Mouse (Mus musculus): ENCODE data around the gene Aicda.

DNA sequence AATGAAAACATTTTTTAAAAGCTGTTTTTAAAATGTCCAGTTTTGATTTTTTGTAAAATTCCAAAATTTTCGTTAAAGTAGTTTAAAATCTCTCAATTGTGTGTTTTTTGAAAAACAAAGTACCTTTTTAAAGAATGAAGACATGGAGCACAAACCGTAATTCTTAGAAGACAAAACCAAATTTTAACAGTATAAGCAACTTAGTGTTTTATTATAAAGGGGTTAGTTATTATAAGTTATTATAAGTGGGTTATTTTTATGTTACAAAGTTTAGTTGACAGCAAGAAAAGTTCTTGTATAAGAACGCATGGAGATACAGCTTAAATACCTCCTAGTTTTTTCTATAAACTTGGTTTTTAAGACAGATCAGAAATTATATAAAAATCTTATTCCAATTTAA is 48.0 kb downstream of the Aicda start:
- TF ChIP-seq TCF3 (IDR thresholded peaks at IDR 0.05; ENCODE audit: insufficient read length, low read depth): no peak
- TF ChIP-seq MYOD1 (IDR thresholded peaks at IDR 0.05; ENCODE audit: control insufficient read depth in 1 of 3, insufficient read length in 2 of 3, low read depth in 2 of 3): no peak
- TF ChIP-seq POLR2A (IDR thresholded peaks at IDR 0.05; ENCODE audit: insufficient read length, low read depth): no peak
- TF ChIP-seq E2F4 (IDR thresholded peaks at IDR 0.05; ENCODE audit: insufficient read depth): no peak
- TF ChIP-seq CEBPB (IDR thresholded peaks at IDR 0.05; ENCODE audit: insufficient read depth, poor library complexity, severe bottlenecking): no peak
- no peak for TF ChIP-seq MYOG (IDR thresholded peaks at IDR 0.05; ENCODE audit: control insufficient read depth in 1 of 3, insufficient read depth in 1 of 3, insufficient read length in 2 of 3, low read depth in 2 of 3)
- TF ChIP-seq USF1 (IDR thresholded peaks at IDR 0.05; ENCODE audit: low read depth): no peak
- no peak for TF ChIP-seq MAX (IDR thresholded peaks at IDR 0.05; ENCODE audit: low read depth)
- TF ChIP-seq POLR2AphosphoS2 (IDR thresholded peaks at IDR 0.05; ENCODE audit: insufficient read length, low read depth): no peak
- no peak for TF ChIP-seq TCF12 (IDR thresholded peaks at IDR 0.05; ENCODE audit: insufficient read depth, poor library complexity, severe bottlenecking)
